In genomic region chr10:83151896-83152685, GRCm38 (mm10) we compare ENCODE assay signal across 9 mouse cellular contexts.
DNase-seq lines count a peak whose midpoint lies in the region; ATAC-seq and TF ChIP-seq lines count a peak whose summit lies in the region.
"Had no signal": no experiment of that assay in that cellular context is flagged by ENCODE, and none has a peak within 500 bp of the region (broad histone marks: within the 10 kb centered on the region; RNA-seq: fewer than 3 reads in every experiment).

No protein-coding gene starts in this region.

- peak; percentile 62 for DNase-seq in kidney, adult 2 months
- DNase-seq in kidney, adult 11 months = no peak
- DNase-seq in 416B (ENCODE audit: low read depth) = peak; percentile 97
- DNase-seq in adrenal gland, postnatal 10 days = peak; percentile 68
- no peak for DNase-seq in right cerebral cortex, postnatal 4 days
- DNase-seq: right cerebral cortex, postnatal 25 days had no signal

- H3K4me2 ChIP-seq in limb, embryonic 15.5 days = no peak overlapping the region
- no peak overlapping the region for H3K4me2 ChIP-seq in intestine, embryonic 15.5 days (replicated peaks)
- H3K4me2 ChIP-seq: heart, embryonic 15.5 days had no signal

- peaks cover 10% of the 10 kb centered on the region for H3K4me1 ChIP-seq in kidney, adult 2 months (ENCODE audit: control insufficient read depth, insufficient read depth, low read length)
- peaks cover 28% of the 10 kb centered on the region for H3K4me1 ChIP-seq in limb, embryonic 15.5 days
- H3K4me1 ChIP-seq in intestine, embryonic 15.5 days (replicated peaks) = peaks cover 14% of the 10 kb centered on the region

- no peak for TF ChIP-seq POLR2A in kidney, adult 2 months (IDR thresholded peaks at IDR 0.05; ENCODE audit: low read depth, low read length)

- no peaks in the 10 kb centered on the region for H3K36me3 ChIP-seq in kidney, adult 2 months (ENCODE audit: control insufficient read depth, insufficient read depth, low read length)
- no peaks in the 10 kb centered on the region for H3K36me3 ChIP-seq in limb, embryonic 15.5 days
- H3K36me3 ChIP-seq in intestine, embryonic 15.5 days = no peaks in the 10 kb centered on the region
- H3K36me3 ChIP-seq: heart, embryonic 15.5 days had no signal

- H3K4me3 ChIP-seq in kidney, adult 2 months (ENCODE audit: insufficient read depth, low read depth, low read length) = no peak overlapping the region
- H3K4me3 ChIP-seq in limb, embryonic 15.5 days = no peak overlapping the region
- H3K4me3 ChIP-seq in intestine, embryonic 15.5 days (replicated peaks) = no peak overlapping the region
- H3K4me3 ChIP-seq: heart, embryonic 15.5 days had no signal

- no peak overlapping the region for H3K27ac ChIP-seq in kidney, adult 2 months (ENCODE audit: insufficient read depth, low read depth, low read length)
- H3K27ac ChIP-seq in limb, embryonic 15.5 days = peak overlapping the region; percentile 59; the same call in 1 of the 2 replicates
- H3K27ac ChIP-seq in intestine, embryonic 15.5 days = no peak overlapping the region
- H3K27ac ChIP-seq: heart, embryonic 15.5 days had no signal

- 41% methylated on average over 16 of the region's 16 CpGs for WGBS in kidney, adult 2 months
- WGBS in limb, embryonic 15.5 days = 35% methylated on average over 16 of the region's 16 CpGs
- 40% methylated on average over 16 of the region's 16 CpGs for WGBS in intestine, embryonic 15.5 days

- H3K27me3 ChIP-seq in kidney, adult 2 months (replicated peaks; ENCODE audit: control insufficient read depth, insufficient read depth, low read length) = no peaks in the 10 kb centered on the region
- no peaks in the 10 kb centered on the region for H3K27me3 ChIP-seq in limb, embryonic 15.5 days
- H3K27me3 ChIP-seq in intestine, embryonic 15.5 days (replicated peaks) = no peaks in the 10 kb centered on the region
- H3K27me3 ChIP-seq: heart, embryonic 15.5 days had no signal

- no peak overlapping the region for H3K9ac ChIP-seq in limb, embryonic 15.5 days
- no peak overlapping the region for H3K9ac ChIP-seq in intestine, embryonic 15.5 days
- H3K9ac ChIP-seq: heart, embryonic 15.5 days had no signal

- no peak for TF ChIP-seq CTCF in kidney, adult 2 months (conservative IDR thresholded peaks at IDR 0.05; ENCODE audit: insufficient read depth, insufficient read length, low read depth, low read length)

- ATAC-seq in limb, embryonic 15.5 days (ENCODE audit: insufficient number of reproducible peaks, low FRiP score, low TSS enrichment, low read depth) = no peak
- ATAC-seq in intestine, embryonic 15.5 days = no peak

- no peaks in the 10 kb centered on the region for H3K9me3 ChIP-seq in limb, embryonic 15.5 days
- H3K9me3 ChIP-seq in intestine, embryonic 15.5 days = no peaks in the 10 kb centered on the region
- H3K9me3 ChIP-seq: heart, embryonic 15.5 days had no signal

Comparison
In these comparisons a context has a peak if more than half of its experiments do, and no peak if none do; other contexts are left out.
1. DNase-seq: peak in kidney, adult 2 months (single experiment), 416B (single experiment) and adrenal gland, postnatal 10 days (single experiment); none in kidney, adult 11 months (single experiment) and right cerebral cortex, postnatal 4 days (single experiment).